Mouse (Mus musculus) embryonic facial prominence, embryonic 11.5 days (tissue): ENCODE measurements around the gene Trem1. TPM values are rescaled to one million over a fixed set of nuclear protein-coding genes. Genes with fewer than 3 reads are reported as not detected.
A peak's percentile ranks its signal among the peaks of the same experiment; 100 is the strongest.

Experiments
- ATAC-seq: fragments of 200-750 bp; cut with Nextera tagmentation; replicated peaks from 2 replicates; pipeline ENCODE4 v1.8.0; 2017; ENCODE audit warnings: low read depth; ENCODE audit not compliant: insufficient number of reproducible peaks, low FRiP score, low TSS enrichment
- DNase-seq: peaks from one replicate; pipeline ENCODE4 v3.0.0-alpha.2; 2015; ENCODE audit warnings: low spot score
- H3K27ac ChIP-seq: fragments of 300-500 bp; sonication (generic); replicated peaks from 2 replicates; pipeline ENCODE4 v1.5.1; 2014; ENCODE audit warnings: mild to moderate bottlenecking, low read depth, low read length, control low read depth
- H3K27me3 ChIP-seq: fragments of 300-500 bp; sonication (generic); 2 replicates; pipeline ENCODE4 v1.6.1; 2014; ENCODE audit warnings: mild to moderate bottlenecking, low read length, moderate library complexity, mixed read lengths; ENCODE audit not compliant: control insufficient read depth, insufficient read depth
- H3K36me3 ChIP-seq: fragments of 300-500 bp; sonication (generic); replicated peaks from 2 replicates; pipeline ENCODE4 v1.6.1; 2014; ENCODE audit warnings: low read depth, mild to moderate bottlenecking, low read length, moderate library complexity, mixed read lengths; ENCODE audit not compliant: control insufficient read depth, insufficient read depth
- H3K4me1 ChIP-seq: fragments of 300-500 bp; sonication (generic); 2 replicates; pipeline ENCODE4 v1.6.1; 2014; ENCODE audit warnings: low read length, mixed read lengths; ENCODE audit not compliant: control insufficient read depth, insufficient read depth
- H3K4me2 ChIP-seq: fragments of 300-500 bp; sonication (generic); 2 replicates; pipeline ENCODE4 v1.6.1; 2014; ENCODE audit warnings: low read depth, mild to moderate bottlenecking, control low read depth, low read length, moderate library complexity
- H3K4me3 ChIP-seq: fragments of 300-500 bp; sonication (generic); 2 replicates; pipeline ENCODE4 v1.5.1; 2014; ENCODE audit warnings: low read depth, low read length, control low read depth
- H3K9ac ChIP-seq: fragments of 300-500 bp; sonication (generic); replicated peaks from 2 replicates; pipeline ENCODE4 v1.6.1; 2014; ENCODE audit warnings: mild to moderate bottlenecking, control low read depth, low read length
- H3K9me3 ChIP-seq: fragments of 300-500 bp; sonication (generic); replicated peaks from 2 replicates; pipeline ENCODE4 v1.6.1; 2016; ENCODE audit warnings: mild to moderate bottlenecking, low read length, inconsistent platforms, mixed read lengths; ENCODE audit not compliant: control insufficient read depth
- WGBS: fragments of 180-500 bp; shearing (Covaris S2); extraction: QIAGEN DNeasy Blood & Tissue Kit; methylation state at CpG from one replicate; pipeline ENCODE4 v1.1.7; 2014; 5-methylcytosine and 5-hydroxymethylcytosine counted together
- polyA plus RNA-seq: library from polyadenylated mRNA; unstranded; fragments of >200 nt; fragmentation: Nextera tagmentation; extraction: Ambion mirVana; gene quantifications from 2 replicates; pipeline ENCODE4 v1.2.1, GENCODE M21; 2014

Trem1 gene
- polyA plus RNA-seq, 1 experiment from 2014 or later: 0.11 TPM

- no peaks in the 10 kb centered on the region for H3K36me3 ChIP-seq
- DNase-seq (peak; percentile 34), ATAC-seq (peak; percentile 79)
- 24% methylated on average over 18 of the region's 18 CpGs for WGBS
- H3K4me1 ChIP-seq: no peaks in the 10 kb centered on the region
- no peaks in the 10 kb centered on the region for H3K9me3 ChIP-seq
- H3K27me3 ChIP-seq: no peaks in the 10 kb centered on the region
- H3K9ac ChIP-seq: peak overlapping the region; percentile 61
- no peak overlapping the region; the same call in 1 of the 2 replicates for H3K27ac ChIP-seq
- H3K4me3 ChIP-seq: peak overlapping the region; percentile 24
- peak overlapping the region; percentile 44 for H3K4me2 ChIP-seq
Measured at GRCm38 (mm10) chr17:48280943-48281738, 48.6 kb downstream of the Trem1 start.

- H3K4me2 ChIP-seq: peak overlapping the region; percentile 44
- no peaks in the 10 kb centered on the region for H3K4me1 ChIP-seq
- ATAC-seq (no peak), DNase-seq (peak; percentile 79)
- H3K4me3 ChIP-seq: peak overlapping the region; percentile 24
- H3K36me3 ChIP-seq: no peaks in the 10 kb centered on the region
- H3K9me3 ChIP-seq: no peaks in the 10 kb centered on the region
- 8% methylated on average over 3 of the region's 3 CpGs for WGBS
- H3K27me3 ChIP-seq: no peaks in the 10 kb centered on the region
- H3K27ac ChIP-seq: no peak overlapping the region; the same call in 1 of the 2 replicates
- peak overlapping the region; percentile 61 for H3K9ac ChIP-seq
Measured at GRCm38 (mm10) chr17:48281739-48282085, 49.1 kb downstream of the Trem1 start.

- Histone ChIP-seq H3K9me3 (no peaks in the 10 kb centered on the region), H3K4me2 (no peak overlapping the region), H3K27ac (no peak overlapping the region), H3K36me3 (no peaks in the 10 kb centered on the region), H3K9ac (no peak overlapping the region), H3K27me3 (no peaks in the 10 kb centered on the region), H3K4me1 (no peaks in the 10 kb centered on the region), H3K4me3 (no peak overlapping the region)
- no peak for DNase-seq
- ATAC-seq: no peak
- whole genome bisulfite sequencing: 57% methylated on average over 1 of the region's 1 CpGs
Measured at GRCm38 (mm10) chr17:48286765-48287164, 54.2 kb downstream of the Trem1 start.

- H3K4me2 ChIP-seq: no peak overlapping the region
- DNase-seq (no peak), ATAC-seq (no peak)
- no peak overlapping the region for H3K9ac ChIP-seq
- no peaks in the 10 kb centered on the region for H3K4me1 ChIP-seq
- no peaks in the 10 kb centered on the region for H3K27me3 ChIP-seq
- no peaks in the 10 kb centered on the region for H3K36me3 ChIP-seq
- H3K4me3 ChIP-seq: no peak overlapping the region
- H3K27ac ChIP-seq: no peak overlapping the region
- no peaks in the 10 kb centered on the region for H3K9me3 ChIP-seq
- WGBS: 59% methylated on average over 2 of the region's 2 CpGs
Measured at GRCm38 (mm10) chr17:48287276-48287675, 54.7 kb downstream of the Trem1 start.

- DNase-seq (no peak), ATAC-seq (no peak)
- 84% methylated on average over 5 of the region's 5 CpGs for WGBS
Measured at GRCm38 (mm10) chr17:48293500-48294194, 61.1 kb downstream of the Trem1 start.

More at GRCm38 (mm10) chr17:48293500-48294194, 61.1 kb downstream of the Trem1 start:
- Histone ChIP-seq H3K9me3 (no peaks in the 10 kb centered on the region), H3K4me2 (no peak overlapping the region), H3K27ac (no peak overlapping the region), H3K9ac (no peak overlapping the region), H3K27me3 (no peaks in the 10 kb centered on the region), H3K4me3 (no peak overlapping the region), H3K36me3 (no peaks in the 10 kb centered on the region), H3K4me1 (no peaks in the 10 kb centered on the region)

Other genes starting within 250 kb of the Trem1 start
- not detected in 2 replicates for gene 1700122O11Rik, start 194.5 kb upstream of the Trem1 start, polyA plus RNA-seq
- not detected in 2 replicates for gene 1700067P10Rik, start 143.4 kb upstream of the Trem1 start, polyA plus RNA-seq
- gene 9830107B12Rik, start 86.5 kb upstream of the Trem1 start, polyA plus RNA-seq: not detected in 2 replicates
- gene A530064D06Rik, start 65.5 kb upstream of the Trem1 start, polyA plus RNA-seq: 0.24 TPM in 1 of 2 replicates, not detected in the other
- gene Trem3, start 15.0 kb downstream of the Trem1 start, polyA plus RNA-seq: 0.21 TPM in 1 of 2 replicates, not detected in the other
- gene Treml4, start 31.5 kb downstream of the Trem1 start, polyA plus RNA-seq: not detected in 2 replicates
- 0.10 and 0.15 TPM in 2 replicates for gene Treml2, start 66.7 kb downstream of the Trem1 start, polyA plus RNA-seq
- gene B430306N03Rik, start 83.4 kb downstream of the Trem1 start, polyA plus RNA-seq: not detected in 2 replicates
- 1.9 and 2.6 TPM in 2 replicates for gene Trem2, start 113.6 kb downstream of the Trem1 start, polyA plus RNA-seq
- gene Treml1, start 127.1 kb downstream of the Trem1 start, polyA plus RNA-seq: 2.5 and 3.0 TPM in 2 replicates
- gene Nfya, start 177.1 kb downstream of the Trem1 start, polyA plus RNA-seq: 23.0 and 26.5 TPM in 2 replicates
- 76.5 and 79.7 TPM in 2 replicates for gene Oard1, start 177.2 kb downstream of the Trem1 start, polyA plus RNA-seq
- gene Apobec2, start 200.2 kb downstream of the Trem1 start, polyA plus RNA-seq: 1.2 and 2.0 TPM in 2 replicates
- gene Tspo2, start 218.8 kb downstream of the Trem1 start, polyA plus RNA-seq: 0.28 and 0.52 TPM in 2 replicates
- 0.26 and 0.34 TPM in 2 replicates for gene Unc5cl, start 222.1 kb downstream of the Trem1 start, polyA plus RNA-seq